Mouse (Mus musculus): Measurements from ENCODE around the gene Acvr2a. TPM values are rescaled to one million over a fixed set of nuclear protein-coding genes. Genes with fewer than 3 reads are reported as not detected.

Acvr2a gene
- polyA plus RNA-seq, 1 experiment from 2014 or later = 8.9 TPM

Other genes with a start within 250 kb of the Acvr2a start
- 18.1 and 22.3 TPM in 2 replicates for gene Mbd5, start 135.4 kb downstream of the Acvr2a start, polyA plus RNA-seq (2015; fragmentation: Nextera tagmentation; extraction: Ambion mirVana)
- 71.7 and 73.9 TPM in 2 replicates for gene Orc4, start 136.2 kb downstream of the Acvr2a start, polyA plus RNA-seq (2015; fragmentation: Nextera tagmentation; extraction: Ambion mirVana)

Measured in heart, embryonic 15.5 days (tissue).